Mouse (Mus musculus): ENCODE results near the gene Hoxa13.

Gene Hoxa13

GRCm38 (mm10) chr6:52270494-52271480 is 10.1 kb upstream of the Hoxa13 start:
- in situ Hi-C loops (cut with MboI; ENCODE audit: low sequenced_read_pairs) = loop anchor here (25.0 kb wide), 2 partner anchors 567 to 642 kb away; no protein-coding TSS in a partner anchor

DNA sequence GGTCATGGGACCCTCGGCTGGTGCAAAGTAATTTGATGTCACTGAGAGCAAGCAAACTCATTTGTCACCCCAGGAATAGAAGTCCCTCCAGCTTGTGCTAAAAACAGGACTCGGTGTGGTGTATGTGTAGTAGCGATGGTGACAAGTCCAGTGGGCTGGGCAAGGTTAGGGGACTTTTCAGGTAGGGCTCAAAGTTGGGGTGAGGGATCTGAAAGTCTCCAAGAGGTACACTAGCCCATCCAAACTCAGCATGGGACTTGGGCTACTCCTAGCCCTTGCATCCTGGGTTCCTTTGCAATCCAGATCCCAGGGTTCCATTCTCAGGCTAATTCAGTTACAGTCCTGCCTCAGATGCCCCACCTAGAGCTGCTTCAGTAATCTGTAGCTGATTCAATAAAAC is 8.1 kb upstream of the Hoxa13 start:
- in situ Hi-C loops (cut with MboI; ENCODE audit: low sequenced_read_pairs) = loop anchor here (25.0 kb wide), 2 partner anchors 569 to 644 kb away; no protein-coding TSS in a partner anchor

GRCm38 (mm10) chr6:52268341-52268740 is 7.7 kb upstream of the Hoxa13 start:
- in situ Hi-C loops (cut with MboI; ENCODE audit: low sequenced_read_pairs) = loop anchor here (25.0 kb wide), 2 partner anchors 569 to 644 kb away; no protein-coding TSS in a partner anchor

DNA sequence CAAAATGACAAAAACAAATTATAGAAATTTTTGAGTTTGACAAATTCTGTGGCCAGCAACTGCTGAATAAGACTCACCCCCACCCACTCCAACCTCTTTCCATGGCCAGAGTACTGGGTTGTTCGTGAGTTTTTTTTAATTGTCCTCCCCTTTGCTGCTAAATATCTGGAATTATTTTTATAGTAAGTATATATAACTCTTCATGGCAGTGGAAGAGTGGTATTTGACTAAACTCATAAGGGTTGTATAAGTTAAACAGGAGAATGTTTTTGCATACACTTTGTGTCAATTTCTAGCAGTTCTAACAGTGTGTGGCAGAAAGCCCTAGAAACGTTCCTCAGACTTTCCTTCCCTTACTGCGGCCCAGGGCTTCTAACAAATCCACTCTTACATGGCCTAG is 7.0 kb upstream of the Hoxa13 start:
- in situ Hi-C loops (cut with MboI; ENCODE audit: low sequenced_read_pairs) = loop anchor here (25.0 kb wide), 2 partner anchors 570 to 645 kb away; no protein-coding TSS in a partner anchor

GRCm38 (mm10) chr6:52267221-52267620 is 6.5 kb upstream of the Hoxa13 start:
- in situ Hi-C loops (cut with MboI; ENCODE audit: low sequenced_read_pairs) = loop anchor here (25.0 kb wide), 2 partner anchors 570 to 645 kb away; no protein-coding TSS in a partner anchor

DNA sequence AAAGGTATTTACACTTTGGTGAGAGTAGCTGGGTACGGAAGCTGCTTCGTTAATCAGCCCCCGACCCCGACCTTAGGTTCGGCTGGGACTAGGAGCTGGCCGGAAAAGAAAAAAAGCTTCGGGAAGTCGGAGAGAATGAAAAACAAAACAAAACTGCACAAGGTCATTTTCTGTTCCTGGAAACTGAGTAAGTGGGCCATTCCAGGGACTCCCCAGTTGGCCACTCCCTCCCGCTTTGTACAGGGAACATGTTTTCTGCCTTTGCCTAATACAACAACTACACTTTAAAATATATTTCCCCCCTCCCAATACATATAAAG is 5.9 kb upstream of the Hoxa13 start:
- in situ Hi-C loops (cut with MboI; ENCODE audit: low sequenced_read_pairs) = loop anchor here (25.0 kb wide), 2 partner anchors 571 to 646 kb away; no protein-coding TSS in a partner anchor

DNA sequence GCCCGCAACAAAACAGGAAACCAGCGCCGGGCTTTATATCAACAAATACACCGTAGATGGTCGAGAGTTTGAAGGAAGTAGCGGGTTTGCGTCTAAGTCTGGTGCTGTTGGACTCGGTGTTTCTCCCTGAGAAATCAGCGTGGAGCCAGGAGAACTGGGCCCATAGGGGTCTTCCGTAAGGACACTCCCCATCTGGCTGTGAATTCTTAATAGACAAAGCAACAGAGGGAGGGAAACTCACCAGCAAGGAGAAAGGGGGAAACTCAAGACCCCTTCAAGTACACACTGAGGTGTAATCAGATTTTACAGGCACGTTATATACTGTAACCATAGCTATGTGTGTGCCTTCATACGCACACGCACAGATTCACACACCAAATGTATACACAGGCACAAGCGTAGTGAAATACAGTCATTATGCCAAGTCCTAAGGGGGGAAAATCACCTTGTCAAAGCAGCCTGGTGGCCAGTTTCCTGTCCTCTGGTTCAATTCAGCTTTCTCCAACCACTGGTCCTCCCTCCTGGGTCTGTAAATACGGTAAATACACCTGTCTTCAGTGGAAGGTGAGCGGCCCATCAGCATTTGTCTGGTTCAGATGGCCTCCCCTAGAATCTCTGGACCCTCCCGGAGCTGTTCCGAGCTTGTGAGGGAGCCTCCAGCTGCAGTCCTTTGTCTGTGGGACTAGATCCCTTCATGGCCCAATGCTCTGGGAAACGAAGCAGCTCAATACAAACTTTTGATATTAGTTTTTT is 5.4 kb upstream of the Hoxa13 start:
- in situ Hi-C loops (cut with MboI; ENCODE audit: low sequenced_read_pairs) = loop anchor here (25.0 kb wide), 2 partner anchors 571 to 646 kb away; no protein-coding TSS in a partner anchor

DNA sequence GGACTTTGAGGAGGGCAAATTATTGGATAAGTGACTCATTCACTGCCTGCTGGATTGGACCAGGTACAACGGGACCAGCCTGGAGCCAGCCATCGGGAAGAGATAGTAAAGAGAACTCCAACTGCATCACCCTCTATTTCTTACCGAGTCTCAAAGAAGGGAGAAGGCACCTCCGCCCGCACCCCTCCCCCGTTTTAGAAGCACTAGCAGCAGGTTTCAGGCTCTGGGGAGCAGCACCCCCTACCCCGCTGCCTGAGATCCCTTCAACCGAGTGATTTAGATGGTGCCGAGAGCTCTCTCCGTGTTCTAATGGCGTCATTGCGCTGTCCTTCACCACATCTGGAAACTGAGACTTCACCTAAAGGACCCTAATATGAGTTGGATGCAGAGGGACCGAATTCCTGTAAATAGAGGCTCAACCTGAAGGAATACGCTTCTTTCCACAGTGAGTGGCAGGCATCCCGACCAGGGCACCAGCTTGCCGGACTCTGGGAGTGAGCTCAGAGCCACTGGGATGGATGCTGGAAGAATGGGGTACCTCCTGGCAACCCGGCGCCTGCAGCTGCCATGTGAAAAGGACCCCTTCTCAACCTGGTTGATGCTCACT is 4.7 kb upstream of the Hoxa13 start:
- in situ Hi-C loops (cut with MboI; ENCODE audit: low sequenced_read_pairs) = loop anchor here (25.0 kb wide), 2 partner anchors 572 to 647 kb away; no protein-coding TSS in a partner anchor

DNA sequence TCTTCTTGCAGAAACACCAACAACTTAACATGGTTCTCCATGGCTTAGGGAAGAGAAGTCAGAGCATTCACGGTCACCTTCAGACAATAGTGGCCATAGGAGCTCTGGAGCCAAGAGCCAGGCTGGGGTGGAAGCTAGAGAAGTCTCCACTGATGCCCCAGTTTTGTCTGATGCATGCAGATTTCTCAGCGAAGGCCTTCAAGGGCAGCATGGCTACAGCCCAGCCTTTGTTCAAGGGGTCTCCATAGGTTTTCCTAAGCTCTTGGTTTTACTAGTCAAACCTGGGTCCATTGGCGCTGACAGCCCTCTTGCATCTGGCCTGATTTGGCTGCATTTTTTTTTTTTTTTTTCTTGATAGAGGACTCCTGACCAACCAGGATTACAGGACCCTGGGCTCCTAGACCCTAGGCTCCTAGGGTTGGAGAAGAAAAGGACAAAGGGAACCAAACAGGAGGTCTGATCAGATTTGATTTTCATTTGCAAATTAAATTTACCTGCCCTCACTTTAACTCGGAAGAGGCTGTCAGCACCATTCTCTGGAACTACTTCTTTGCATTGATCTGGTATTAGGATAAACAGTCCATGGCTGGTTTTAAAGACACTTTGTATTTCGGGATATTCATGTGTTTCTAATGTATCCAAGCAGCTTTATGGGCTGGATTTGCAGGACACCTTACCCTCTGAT is 3.6 kb upstream of the Hoxa13 start:
- in situ Hi-C loops (cut with MboI; ENCODE audit: low sequenced_read_pairs) = loop anchor here (25.0 kb wide), 2 partner anchors 573 to 648 kb away; no protein-coding TSS in a partner anchor

GRCm38 (mm10) chr6:52263321-52263585 is 2.6 kb upstream of the Hoxa13 start:
- in situ Hi-C loops (cut with MboI; ENCODE audit: low sequenced_read_pairs) = loop anchor here (25.0 kb wide), 2 partner anchors 574 to 649 kb away; no protein-coding TSS in a partner anchor

DNA sequence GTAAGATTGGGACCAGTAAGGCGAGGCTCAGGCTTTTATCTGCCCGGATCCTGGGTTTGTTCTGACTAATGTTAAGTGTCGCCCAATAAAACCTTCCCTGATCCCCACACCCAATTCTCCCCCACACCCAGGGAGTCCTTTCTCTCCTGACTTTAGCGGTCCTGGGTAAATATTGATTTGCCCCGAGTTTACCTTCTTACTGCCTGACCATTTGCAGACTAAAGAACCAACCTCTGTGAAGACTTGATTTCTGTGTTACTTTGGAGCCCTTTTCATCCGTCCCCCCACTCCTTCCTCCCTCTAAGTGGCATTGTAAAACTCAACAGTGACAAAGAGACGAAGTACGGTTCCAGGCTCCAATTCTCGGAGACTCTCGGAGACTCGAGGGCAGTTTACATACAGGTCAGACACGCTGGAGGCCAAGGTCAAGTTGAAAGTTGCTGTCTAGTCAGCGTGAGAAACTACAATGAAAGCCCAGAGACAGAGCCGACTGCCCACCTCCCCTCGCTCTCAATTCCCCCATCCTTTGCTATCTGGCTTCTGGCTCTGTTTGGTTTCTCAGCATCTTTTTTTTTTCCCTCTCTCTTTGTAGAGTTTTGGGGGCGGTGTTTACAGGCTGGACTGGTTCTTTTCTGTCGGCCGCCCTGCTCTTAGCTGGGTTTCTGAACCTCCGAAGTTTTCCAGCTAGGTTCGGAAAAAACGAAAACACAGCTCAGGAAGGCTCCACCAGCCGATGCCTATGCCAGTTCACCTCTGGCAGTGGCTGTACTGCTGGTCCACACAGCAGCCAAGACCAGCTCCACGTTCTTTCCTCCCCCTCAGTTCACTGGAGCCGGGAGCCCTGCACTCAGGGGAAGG is 2.0 kb upstream of the Hoxa13 start:
- in situ Hi-C loops (cut with MboI; ENCODE audit: low sequenced_read_pairs) = loop anchor here (25.0 kb wide), 2 partner anchors 575 to 650 kb away; no protein-coding TSS in a partner anchor

- in situ Hi-C loops (cut with MboI; ENCODE audit: low sequenced_read_pairs) = loop anchor here (25.0 kb wide), 2 partner anchors 575 to 650 kb away; no protein-coding TSS in a partner anchor
Measured at GRCm38 (mm10) chr6:52261751-52262462, 1.2 kb upstream of the Hoxa13 start.

GRCm38 (mm10) chr6:52259811-52260261 is 844 bp downstream of the Hoxa13 start:
- in situ Hi-C loops (cut with MboI; ENCODE audit: low sequenced_read_pairs) = loop anchor here (25.0 kb wide), 2 partner anchors 577 to 652 kb away; no protein-coding TSS in a partner anchor

DNA sequence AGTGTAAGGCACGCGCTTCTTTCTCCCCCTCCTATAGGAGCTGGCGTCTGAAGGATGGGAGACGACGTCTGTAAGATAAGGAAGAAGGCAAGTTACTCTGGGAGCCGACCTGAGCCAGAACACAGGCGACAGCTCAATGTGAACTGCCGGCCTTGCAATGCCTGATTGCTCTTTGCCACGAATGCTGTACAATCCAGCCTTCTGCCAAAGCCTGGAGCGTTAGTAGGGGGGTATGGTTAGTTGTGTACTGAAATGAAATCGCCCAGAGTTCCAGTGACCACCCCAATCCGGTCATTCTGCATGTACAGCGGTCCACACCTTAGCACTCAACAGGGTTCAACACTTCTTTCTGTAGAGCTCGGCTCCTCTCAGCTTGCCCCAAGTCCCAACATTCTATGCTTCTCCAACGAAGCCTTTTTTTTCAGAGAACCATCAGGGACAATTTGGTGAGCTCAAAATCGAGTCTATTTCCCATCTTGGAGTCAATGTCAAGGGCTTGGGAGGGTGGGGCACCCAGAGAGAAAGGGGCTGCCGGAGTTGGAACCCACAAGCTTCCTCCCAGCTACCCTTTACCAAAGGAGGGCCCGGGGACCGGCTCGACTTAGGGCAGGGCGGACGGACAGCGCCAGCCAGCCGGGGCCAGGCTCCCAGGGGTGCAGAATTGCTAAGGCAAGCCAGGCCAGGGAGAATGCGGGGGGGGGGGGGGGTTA is 1.4 kb downstream of the Hoxa13 start:
- in situ Hi-C loops (cut with MboI; ENCODE audit: low sequenced_read_pairs) = loop anchor here (25.0 kb wide), 2 partner anchors 578 to 653 kb away; no protein-coding TSS in a partner anchor

DNA sequence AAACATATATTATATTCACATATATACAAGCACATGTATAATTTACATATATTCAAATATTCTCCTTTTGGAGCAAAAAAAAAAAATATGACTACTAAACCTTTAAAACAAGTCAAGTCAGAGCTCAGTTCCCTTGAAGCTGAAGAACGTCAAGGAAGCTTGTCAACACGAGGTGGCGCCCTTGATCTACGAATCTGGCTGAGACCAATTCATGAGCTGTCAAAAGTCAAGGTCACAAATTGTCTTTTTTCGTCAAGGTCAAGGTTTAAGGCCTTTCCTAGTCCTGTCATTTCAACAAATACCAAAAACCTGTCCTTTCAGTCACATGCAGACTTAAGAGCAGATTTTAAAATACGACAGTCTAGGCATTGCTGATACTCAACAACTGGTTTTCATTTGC is 3.7 kb downstream of the Hoxa13 start:
- in situ Hi-C loops (cut with MboI; ENCODE audit: low sequenced_read_pairs) = loop anchor here (25.0 kb wide), 2 partner anchors 580 to 655 kb away; no protein-coding TSS in a partner anchor

DNA sequence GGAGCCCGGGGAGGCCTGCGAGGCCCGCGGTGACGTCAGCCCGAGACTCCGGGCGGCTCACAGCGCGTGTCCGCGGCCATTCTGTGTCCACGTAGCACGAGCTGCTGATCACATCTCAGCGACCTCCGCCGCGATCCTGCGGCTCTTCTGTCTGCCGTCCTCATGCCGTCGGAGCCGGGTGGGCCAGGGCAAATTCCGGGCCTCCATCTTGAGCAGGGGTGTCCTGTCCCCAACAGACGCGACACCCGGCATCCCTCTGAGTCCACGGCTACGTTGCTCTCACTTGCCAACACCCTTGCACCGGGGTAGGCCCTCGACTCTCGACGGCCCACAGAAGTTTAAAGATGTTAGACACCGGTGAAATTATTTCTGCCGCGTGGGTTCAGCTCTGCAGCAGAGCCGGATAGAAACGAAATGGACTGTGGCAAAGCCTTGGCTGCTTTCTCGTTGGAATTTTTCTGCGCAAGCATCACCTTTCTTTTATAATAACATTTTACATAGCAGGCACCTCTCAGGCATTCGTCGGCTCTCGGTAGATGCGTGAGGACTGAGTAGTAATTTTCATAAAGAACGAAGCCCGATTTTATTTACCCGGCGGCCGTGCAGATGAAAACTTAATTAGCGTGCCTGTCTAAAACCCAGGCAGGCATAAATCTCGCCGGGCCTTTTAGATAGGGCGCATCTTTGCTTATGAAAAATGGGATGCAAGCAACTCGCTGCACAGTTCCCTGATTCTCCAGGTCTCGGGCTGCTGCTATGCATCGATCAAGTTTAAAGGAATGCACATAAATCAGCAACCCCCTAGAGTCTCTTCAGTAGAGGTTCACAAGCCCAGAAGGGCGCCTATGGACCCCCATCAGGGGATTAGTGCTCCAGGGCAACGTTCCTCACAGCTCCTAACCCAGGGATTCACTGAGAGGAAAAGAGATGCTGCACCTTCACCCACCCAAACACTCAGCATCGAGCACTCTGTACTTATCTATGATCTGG is 6.9 kb downstream of the Hoxa13 start:
- in situ Hi-C loops (cut with MboI; ENCODE audit: low sequenced_read_pairs) = loop anchor here (25.0 kb wide), 2 partner anchors 583 to 658 kb away; no protein-coding TSS in a partner anchor

Measured in CH12F3 (cell line).